Mouse (Mus musculus) forebrain, embryonic 13.5 days (tissue): ENCODE data around the gene Prr5. TPM values are rescaled to one million over a fixed set of nuclear protein-coding genes. Genes with fewer than 3 reads are reported as not detected.

ENCODE experiments used
- polyA plus RNA-seq: library from polyadenylated mRNA; unstranded; fragments of >200 nt; fragmentation: Nextera tagmentation; extraction: Ambion mirVana; gene quantifications from 2 replicates; pipeline ENCODE4 v1.2.1, GENCODE M21; 2015

The Prr5 gene
- polyA plus RNA-seq, 1 experiment from 2014 or later, result 7.0 TPM

Other genes with a start within 250 kb of the Prr5 start
- 6.1 TPM in 2 replicates for gene Shisal1, start 222.5 kb upstream of the Prr5 start, polyA plus RNA-seq
- gene Rtl6, start 111.8 kb upstream of the Prr5 start, polyA plus RNA-seq, result 43.5 and 50.2 TPM in 2 replicates
- gene Arhgap8, start 50.4 kb downstream of the Prr5 start, polyA plus RNA-seq, result 0.11 and 0.34 TPM in 2 replicates
- gene Phf21b, start 186.4 kb downstream of the Prr5 start, polyA plus RNA-seq, result 16.4 and 17.1 TPM in 2 replicates